Mouse (Mus musculus) ES-Bruce4 (cell line): ENCODE measurements around the gene Mtus2. TPM values are rescaled to one million over a fixed set of nuclear protein-coding genes. Genes with fewer than 3 reads are reported as not detected.
"Not testable (repeated sequence)": the region's sequence is repeated elsewhere in the genome, so short reads cannot be mapped to it uniquely, and the experiment has no call there.

Experiments
- H3K27ac ChIP-seq: 2 replicates; pipeline ENCODE4 v1.5.1; 2012; ENCODE audit warnings: low read length, inconsistent platforms; ENCODE audit not compliant: insufficient read depth
- H3K27me3 ChIP-seq: 2 replicates; pipeline ENCODE4 v1.6.1; 2012; ENCODE audit warnings: mild to moderate bottlenecking, low read length, inconsistent platforms; ENCODE audit not compliant: control insufficient read depth, poor library complexity, insufficient read depth, severe bottlenecking
- H3K36me3 ChIP-seq: 2 replicates; pipeline ENCODE4 v1.6.1; 2012; ENCODE audit warnings: inconsistent platforms, mild to moderate bottlenecking, low read length, moderate library complexity; ENCODE audit not compliant: control insufficient read depth, poor library complexity, insufficient read depth, severe bottlenecking
- H3K4me1 ChIP-seq: one replicate; pipeline ENCODE4 v1.8.1; 2011; ENCODE audit warnings: low read length; ENCODE audit not compliant: control insufficient read depth, insufficient read depth
- H3K4me3 ChIP-seq: 2 replicates; pipeline ENCODE4 v1.5.1; 2011; ENCODE audit warnings: low read depth, mild to moderate bottlenecking, low read length
- H3K9ac ChIP-seq: 2 replicates; pipeline ENCODE4 v1.6.1; 2012; ENCODE audit warnings: low read depth, mild to moderate bottlenecking, inconsistent platforms; ENCODE audit not compliant: poor library complexity, severe bottlenecking
- H3K9me3 ChIP-seq: replicated peaks from 2 replicates; pipeline ENCODE4 v1.6.1; 2012; ENCODE audit warnings: mild to moderate bottlenecking, low read length, inconsistent platforms; ENCODE audit not compliant: control insufficient read depth, poor library complexity, insufficient read depth, severe bottlenecking
- CTCF ChIP-seq: IDR thresholded peaks from one replicate; pipeline ENCODE4 v1.8.1; 2011; ENCODE audit warnings: low read depth, low read length
- EP300 ChIP-seq: IDR thresholded peaks from 2 replicates; pipeline ENCODE4 v1.6.1; 2011; ENCODE audit warnings: low read depth, low read length; ENCODE audit not compliant: insufficient read depth
- POLR2A ChIP-seq: IDR thresholded peaks from one replicate; pipeline ENCODE4 v1.8.1; 2011; ENCODE audit warnings: low read length; ENCODE audit not compliant: insufficient read depth
- polyA plus RNA-seq: library from polyadenylated mRNA; stranded (reverse); fragments of >200 nt; gene quantifications from 2 replicates; pipeline ENCODE4 v1.2.4, GENCODE M21; 2011; ENCODE audit warnings: low read depth; ENCODE audit not compliant: missing spikeins, insufficient read depth, insufficient read length

The Mtus2 gene
- polyA plus RNA-seq, 1 experiment = 2.4 TPM

GRCm38 (mm10) chr5:148310790-148311189, 353.7 kb downstream of the Mtus2 start:
- no peaks in the 10 kb centered on the region for H3K36me3 ChIP-seq
- no peak overlapping the region for H3K27ac ChIP-seq
- no peaks in the 10 kb centered on the region for H3K4me1 ChIP-seq
- no peak overlapping the region for H3K9ac ChIP-seq
- no peak overlapping the region for H3K4me3 ChIP-seq
- TF ChIP-seq POLR2A (no peak), CTCF (peak; percentile 30), EP300 (no peak)
- no peaks in the 10 kb centered on the region for H3K27me3 ChIP-seq
- peaks cover 3% of the 10 kb centered on the region; the same call in 1 of the 2 replicates for H3K9me3 ChIP-seq

GRCm38 (mm10) chr5:148312443-148312842, 355.3 kb downstream of the Mtus2 start:
- Histone ChIP-seq H3K4me3 (no peak overlapping the region), H3K27ac (no peak overlapping the region), H3K9me3 (peaks cover 3% of the 10 kb centered on the region; the same call in 1 of the 2 replicates), H3K9ac (no peak overlapping the region), H3K27me3 (no peaks in the 10 kb centered on the region), H3K36me3 (no peaks in the 10 kb centered on the region), H3K4me1 (no peaks in the 10 kb centered on the region)
- TF ChIP-seq CTCF = peak; percentile 38
- TF ChIP-seq EP300 = no peak

DNA sequence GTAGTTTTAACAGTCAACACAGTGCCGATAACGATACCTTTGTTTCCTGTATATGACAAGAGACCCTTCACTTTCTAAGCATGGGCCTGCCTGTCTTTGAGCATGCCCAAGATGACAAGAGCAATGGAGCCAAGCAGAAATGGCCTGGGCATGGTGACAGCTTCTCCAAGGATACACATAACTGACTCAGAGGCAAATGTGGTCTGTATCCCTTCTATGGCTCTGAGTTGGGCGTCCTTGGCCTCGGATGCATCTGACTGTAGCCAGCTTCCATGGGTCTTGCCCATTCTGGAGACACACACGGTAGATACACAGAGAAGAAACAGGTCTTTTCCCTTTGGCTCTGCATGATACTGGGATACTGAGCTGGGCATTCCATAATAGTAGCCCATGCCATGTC, 357.8 kb downstream of the Mtus2 start:
- Histone ChIP-seq H3K27ac (no peak overlapping the region), H3K9me3 (no peaks in the 10 kb centered on the region)
- TF ChIP-seq POLR2A = no peak
- TF ChIP-seq EP300 = no peak
- no peak for TF ChIP-seq CTCF

DNA sequence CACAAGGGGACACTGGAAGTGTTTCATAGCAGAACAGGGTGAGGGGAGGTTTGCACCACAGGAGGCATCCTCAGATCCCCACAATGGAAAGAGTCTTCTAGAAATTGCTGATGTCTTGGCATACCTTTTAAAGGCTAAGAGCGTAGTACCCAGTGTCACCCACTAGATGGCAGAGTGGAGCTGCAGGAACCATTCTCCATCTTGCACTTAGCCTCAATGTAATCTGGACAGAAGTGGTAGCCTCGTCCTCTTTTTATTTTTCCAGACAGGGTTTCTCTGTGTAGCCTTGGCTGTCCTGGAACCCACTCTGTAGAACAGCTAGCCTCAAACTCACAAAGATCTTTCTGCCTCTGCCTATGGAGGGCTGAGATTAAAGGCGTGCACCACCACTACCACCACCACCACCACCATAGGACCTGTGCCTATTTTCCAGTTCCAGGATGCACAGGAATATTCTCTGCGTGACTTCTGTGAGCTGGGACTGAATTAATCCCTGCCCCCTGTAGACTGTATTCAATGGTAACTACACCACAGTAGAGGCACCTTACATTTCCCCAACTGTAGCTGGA, 368.3 kb downstream of the Mtus2 start:
- Histone ChIP-seq H3K27ac (no peak overlapping the region), H3K27me3 (no peaks in the 10 kb centered on the region), H3K4me3 (no peak overlapping the region), H3K36me3 (no peaks in the 10 kb centered on the region), H3K9ac (no peak overlapping the region), H3K9me3 (no peaks in the 10 kb centered on the region), H3K4me1 (no peaks in the 10 kb centered on the region)
- TF ChIP-seq POLR2A (no peak), CTCF (peak; percentile 43), EP300 (no peak)

More for the DNA sequence above, 357.8 kb downstream of the Mtus2 start:
- H3K27me3 ChIP-seq = no peaks in the 10 kb centered on the region
- H3K4me3 ChIP-seq = no peak overlapping the region
- no peak overlapping the region for H3K9ac ChIP-seq
- no peaks in the 10 kb centered on the region for H3K36me3 ChIP-seq
- H3K4me1 ChIP-seq = no peaks in the 10 kb centered on the region

GRCm38 (mm10) chr5:148326295-148326694, 369.2 kb downstream of the Mtus2 start:
- not testable (repeated sequence) for H3K27me3 ChIP-seq, H3K27ac ChIP-seq, H3K9ac ChIP-seq, H3K4me3 ChIP-seq, H3K4me1 ChIP-seq, H3K36me3 ChIP-seq, H3K9me3 ChIP-seq

- Histone ChIP-seq H3K36me3 (peaks cover 4% of the 10 kb centered on the region), H3K4me1 (no peaks in the 10 kb centered on the region), H3K9ac (no peak overlapping the region), H3K27me3 (no peaks in the 10 kb centered on the region), H3K27ac (no peak overlapping the region), H3K9me3 (no peaks in the 10 kb centered on the region), H3K4me3 (no peak overlapping the region)
- TF ChIP-seq CTCF = no peak
- no peak for TF ChIP-seq POLR2A
- no peak for TF ChIP-seq EP300
Observed at GRCm38 (mm10) chr5:148328982-148329381, 371.9 kb downstream of the Mtus2 start.
